Mouse (Mus musculus): Measurements from ENCODE around the gene Ubxn1.

GRCm38 (mm10) chr19:8842961-8843360, 28.3 kb upstream of the Ubxn1 start:
- TF ChIP-seq ZNF384 (IDR thresholded peaks at IDR 0.05; ENCODE audit: low read depth, low read length) (no peak), CHD2 (IDR thresholded peaks at IDR 0.05; ENCODE audit: low read depth, low read length) (no peak), ZC3H11A (IDR thresholded peaks at IDR 0.05; ENCODE audit: borderline replicate concordance, low read depth, low read length) (no peak)

Data from ES-E14 (cell line).